Mouse (Mus musculus) lung, postnatal 36 days (tissue): ENCODE results near the gene Trim31.
"Not testable (repeated sequence)": the region's sequence is repeated elsewhere in the genome, so short reads cannot be mapped to it uniquely, and the experiment has no call there.

Source experiments
- DNase-seq: peaks from one replicate; pipeline ENCODE4 v3.0.0; 2022; ENCODE audit warnings: mixed read lengths

The Trim31 gene

GRCm38 (mm10) chr17:36897552-36898205 is at the start of gene Trim31:
Trim31 (plus strand) TSS chr17:36898118.
- no peak for DNase-seq

DNA sequence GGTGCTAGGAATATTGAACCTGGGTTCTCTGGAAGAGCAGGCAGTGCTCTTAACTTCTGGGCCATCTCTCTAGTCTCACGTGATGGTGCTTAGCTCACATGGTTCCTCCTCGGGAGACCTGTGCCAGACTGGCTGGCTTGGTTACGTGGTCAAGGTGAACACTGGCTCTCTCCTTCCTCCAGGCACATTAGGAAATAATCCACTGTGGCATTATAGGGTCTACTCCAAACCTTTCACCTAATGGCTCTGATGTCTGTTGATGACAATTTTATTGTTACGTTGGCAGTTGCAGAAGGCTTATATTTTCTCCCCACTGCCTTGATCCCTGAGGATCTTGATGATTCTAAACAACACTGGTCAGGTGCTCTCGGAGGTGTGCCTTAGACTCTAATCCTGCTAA is 49.0 kb upstream of the Trim31 start:
- no peak for DNase-seq

- peak; percentile 54 for DNase-seq
Observed at GRCm38 (mm10) chr17:36849992-36850391, 47.9 kb upstream of the Trim31 start.

DNA sequence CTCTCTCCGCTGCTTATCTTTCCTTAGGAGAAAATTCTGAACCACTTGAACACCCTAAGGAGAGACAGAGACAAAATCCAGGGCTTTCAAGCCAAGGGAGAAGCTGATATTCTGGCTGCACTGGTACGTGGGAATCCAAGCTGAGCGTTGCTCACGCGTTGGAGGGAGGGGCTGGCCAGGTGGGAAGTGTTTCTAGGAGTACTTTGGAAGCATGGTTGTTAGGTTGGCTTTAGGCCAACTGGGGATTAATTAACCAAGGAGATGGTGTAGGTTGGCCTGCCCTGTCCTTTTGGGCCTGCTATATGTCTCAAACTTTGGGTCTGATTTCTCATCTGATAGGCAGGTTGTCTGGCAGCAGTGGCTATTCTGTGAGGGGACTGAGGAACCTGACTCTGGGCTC is 46.7 kb upstream of the Trim31 start:
- DNase-seq: no peak

GRCm38 (mm10) chr17:36851627-36852026 is 46.3 kb upstream of the Trim31 start:
- DNase-seq: no peak

DNA sequence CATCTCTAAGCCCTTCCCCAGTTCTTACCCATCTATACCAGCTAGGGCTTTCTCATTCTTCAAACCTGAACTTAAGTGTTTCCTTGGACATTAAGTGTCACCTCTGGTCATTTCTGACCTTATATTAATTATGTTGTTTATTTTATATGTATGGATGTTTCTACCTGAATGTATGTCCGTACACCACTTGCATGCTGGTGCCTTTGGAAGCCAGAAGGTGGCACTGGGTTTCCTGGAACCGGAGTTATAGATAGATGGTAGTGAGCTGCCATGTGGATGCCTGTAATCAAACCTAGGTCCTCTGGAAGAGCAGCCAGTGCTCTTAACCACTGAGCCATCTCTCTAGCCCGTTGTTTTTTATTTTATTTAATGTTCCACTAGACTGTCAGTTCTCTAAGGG is 42.4 kb upstream of the Trim31 start:
- no peak for DNase-seq

DNA sequence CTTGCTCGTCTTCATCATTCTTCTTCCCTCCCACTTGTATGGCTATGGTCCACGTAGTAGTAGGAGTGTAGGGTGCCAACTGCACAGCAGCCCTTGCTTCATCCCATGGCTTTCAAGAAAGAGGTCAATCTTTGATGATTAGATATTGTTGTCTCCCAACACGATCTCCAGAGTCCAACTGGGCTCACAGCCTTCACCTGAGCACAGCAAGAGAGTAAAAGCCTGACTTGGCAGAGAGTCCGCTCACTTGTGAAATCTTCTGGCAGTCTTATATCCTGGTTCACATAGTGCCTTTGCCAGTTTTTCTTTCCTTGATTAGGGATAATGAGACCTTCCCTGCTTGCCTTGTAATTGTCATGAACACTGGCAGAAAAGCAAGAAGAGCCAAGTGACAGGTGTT is 41.7 kb upstream of the Trim31 start:
- DNase-seq: no peak

DNA sequence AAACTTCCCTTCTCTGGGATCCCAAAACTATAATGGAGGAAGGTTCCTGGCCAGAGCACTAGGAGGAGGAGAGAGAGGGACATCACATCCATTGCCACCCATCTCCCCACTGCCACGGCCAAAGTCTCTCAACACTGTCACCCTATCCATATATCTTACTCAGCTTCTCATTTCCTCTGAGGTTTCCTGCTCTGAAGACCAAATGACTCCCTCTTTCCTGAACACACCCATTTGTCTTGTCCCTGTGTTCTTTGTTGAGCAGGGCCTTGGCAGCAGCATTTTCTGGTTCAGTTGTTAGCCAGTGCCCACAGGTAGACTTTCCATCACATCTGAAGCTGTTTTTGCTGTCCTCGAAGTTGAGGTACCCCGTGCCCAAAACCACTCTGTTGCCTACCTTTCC is 39.7 kb upstream of the Trim31 start:
- DNase-seq: no peak

DNA sequence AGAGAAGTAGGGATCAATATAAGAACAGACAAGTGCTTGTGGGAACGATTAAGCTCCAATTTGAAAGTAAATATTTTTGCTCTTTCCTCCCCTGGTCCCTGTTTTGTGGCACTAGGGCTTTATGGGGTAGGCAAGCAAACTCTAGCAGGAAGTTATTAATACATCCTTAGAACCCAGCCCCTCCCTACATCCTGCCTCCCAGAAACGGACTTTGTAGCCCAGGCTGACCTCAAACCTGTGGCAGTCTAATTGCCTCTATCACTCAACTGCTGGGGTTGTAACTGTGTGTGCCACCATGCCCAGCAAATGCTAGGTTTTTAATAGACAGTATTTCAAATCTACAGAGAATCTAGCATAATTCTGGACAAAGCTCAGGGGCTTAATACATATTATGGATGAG is 36.2 kb upstream of the Trim31 start:
- DNase-seq: no peak

- DNase-seq: peak; percentile 20
Observed at GRCm38 (mm10) chr17:36866719-36867527, 31.0 kb upstream of the Trim31 start, which contains the start of gene Trim15. Trim15 (minus strand) TSS chr17:36867210.

DNA sequence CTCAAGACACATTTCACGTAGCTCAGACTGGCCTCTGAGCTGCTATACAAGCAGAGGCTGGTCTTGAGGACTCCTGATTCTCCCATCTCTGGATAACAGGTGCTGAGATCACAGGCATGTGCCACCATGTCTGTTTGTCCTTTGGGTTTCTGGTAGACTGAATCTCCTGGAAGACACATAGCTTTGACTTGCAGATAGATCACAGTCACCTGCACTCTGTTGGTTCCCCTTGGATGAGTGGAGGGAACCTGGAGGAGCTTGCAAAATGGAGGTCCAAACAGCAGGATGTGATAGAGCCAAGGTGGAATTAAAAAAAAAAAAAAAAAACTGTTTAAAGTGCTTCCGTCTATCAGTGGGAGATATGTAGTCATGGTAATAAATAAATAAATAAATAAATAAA is 29.1 kb upstream of the Trim31 start:
- no peak for DNase-seq

GRCm38 (mm10) chr17:36869284-36869954 is 28.5 kb upstream of the Trim31 start, which contains the start of gene Trim10:
Trim10 (plus strand) TSS chr17:36869574.
- no peak for DNase-seq

GRCm38 (mm10) chr17:36869955-36870810 is 27.7 kb upstream of the Trim31 start:
- DNase-seq: peak; percentile 8

DNA sequence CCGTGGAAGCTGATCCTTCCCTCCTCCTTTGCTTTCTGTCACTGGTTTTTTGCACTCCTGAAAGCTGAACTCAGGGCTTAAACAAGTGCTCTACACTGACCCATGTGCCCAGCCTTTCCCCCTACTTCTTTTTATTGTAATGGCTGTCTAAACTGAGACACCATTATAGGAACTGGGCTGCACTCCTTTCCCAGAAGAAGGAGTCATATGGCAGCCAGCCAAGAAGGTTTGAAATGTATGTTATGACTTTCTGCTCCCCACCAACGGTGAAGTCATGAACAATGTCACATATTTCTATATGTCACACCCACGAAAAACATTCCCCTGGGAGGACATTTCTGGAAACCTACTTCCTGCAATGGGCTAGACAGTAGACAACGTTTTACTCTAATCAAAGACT is 23.3 kb upstream of the Trim31 start:
- DNase-seq: no peak

DNA sequence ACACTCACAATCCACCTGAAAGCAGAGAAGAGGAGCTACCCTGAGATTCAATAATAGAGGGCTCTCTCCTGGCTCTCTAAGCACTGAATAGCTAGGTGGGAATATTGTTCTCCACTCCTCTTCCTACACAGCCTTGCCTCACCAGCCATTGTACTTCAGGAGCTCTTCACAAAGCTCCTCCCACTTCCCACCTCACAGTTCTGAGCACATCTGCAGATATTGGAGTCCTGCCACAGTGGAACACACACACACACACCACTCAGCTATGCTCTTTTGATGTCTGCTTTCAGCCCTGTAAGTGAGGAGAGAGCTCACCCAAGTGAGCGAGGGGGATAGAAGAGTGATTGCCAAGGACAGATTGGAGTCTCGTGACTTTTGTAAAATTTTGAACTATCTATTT is 14.6 kb upstream of the Trim31 start:
- DNase-seq: peak; percentile 35

- no peak for DNase-seq
Observed at GRCm38 (mm10) chr17:36885132-36885790, 12.7 kb upstream of the Trim31 start.

DNA sequence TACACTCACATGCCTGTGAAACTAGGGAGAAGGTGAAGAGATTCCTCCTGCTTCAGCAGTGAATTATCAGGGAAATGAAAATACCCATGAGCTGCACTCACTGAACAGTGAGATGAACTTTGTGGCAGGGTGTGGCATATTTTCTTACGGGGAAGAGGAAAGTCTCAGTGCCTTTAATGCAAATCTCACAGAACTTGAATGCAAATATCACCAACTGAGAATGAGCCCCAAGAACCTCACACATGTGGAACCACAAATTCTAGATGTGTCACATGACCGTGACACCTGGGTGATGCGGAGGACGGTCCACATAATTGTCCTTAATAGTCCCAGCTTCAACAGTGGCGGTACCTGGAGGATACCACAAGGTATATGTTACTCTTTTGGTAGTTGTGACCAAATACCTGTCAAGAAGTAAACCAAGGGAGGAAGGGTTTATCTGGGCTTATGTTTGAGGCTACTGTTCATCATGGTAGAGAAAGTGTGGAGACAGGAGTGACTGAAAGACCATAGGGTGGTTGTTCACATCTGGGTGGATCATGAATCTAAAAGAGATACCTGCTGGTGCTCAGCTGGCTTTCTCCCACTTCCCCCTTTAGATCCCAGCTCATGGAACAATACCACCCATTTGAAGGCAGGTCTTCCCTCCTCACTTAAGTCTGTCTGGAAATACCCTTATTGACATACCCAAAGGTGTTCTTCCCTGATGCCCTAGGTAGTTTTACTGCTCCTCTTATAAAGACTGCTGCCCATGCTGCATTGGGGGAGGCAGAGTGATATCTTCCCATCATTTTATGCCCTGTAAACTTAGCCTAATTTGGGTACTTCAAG is 7.6 kb upstream of the Trim31 start, which contains the start of gene Trim40:
Trim40 (minus strand) TSS at position 51 of the 831 bp plus-strand sequence.
- no peak for DNase-seq

- DNase-seq: not testable (repeated sequence)
Observed at GRCm38 (mm10) chr17:36891496-36891895, 6.4 kb upstream of the Trim31 start.

DNA sequence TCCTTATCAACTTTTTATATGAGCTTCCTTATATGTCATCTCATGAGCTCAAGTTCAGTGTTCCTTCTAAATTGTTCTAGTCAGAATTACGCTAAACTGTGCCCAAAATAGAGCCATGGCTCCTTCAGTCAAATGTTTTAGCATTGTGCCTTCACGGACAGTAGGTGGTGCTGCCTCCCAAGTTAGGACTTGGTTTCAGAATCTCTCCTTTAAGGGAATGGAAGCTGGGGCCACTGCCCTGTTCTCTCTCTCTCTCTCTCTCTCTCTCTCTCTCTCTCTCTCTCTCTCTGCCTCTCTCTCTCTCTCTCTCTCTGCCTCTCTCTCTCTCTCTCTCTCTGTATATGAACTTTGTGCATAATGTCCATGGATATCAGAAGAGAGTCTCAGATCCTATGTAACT is 5.6 kb upstream of the Trim31 start:
- DNase-seq: peak; percentile 52

DNA sequence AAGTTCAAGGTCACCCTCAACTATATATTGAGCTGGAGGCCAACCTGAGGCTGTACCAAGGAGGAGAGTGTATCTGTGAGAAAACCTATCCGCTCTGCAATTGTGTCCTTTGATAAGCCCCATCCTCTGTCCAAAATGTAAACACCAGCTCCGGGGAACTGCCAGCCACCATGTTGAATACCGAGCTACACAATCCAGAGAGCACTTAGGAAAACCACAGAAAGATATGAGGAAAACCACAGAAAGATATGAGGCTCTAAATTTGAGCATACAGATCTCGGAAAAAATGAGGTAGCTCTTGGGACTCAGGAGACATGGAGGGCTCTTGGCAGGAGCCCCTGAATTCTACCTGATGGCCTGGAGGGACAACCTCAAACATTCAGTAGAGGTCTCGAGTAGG is 4.5 kb upstream of the Trim31 start:
- no peak for DNase-seq

DNA sequence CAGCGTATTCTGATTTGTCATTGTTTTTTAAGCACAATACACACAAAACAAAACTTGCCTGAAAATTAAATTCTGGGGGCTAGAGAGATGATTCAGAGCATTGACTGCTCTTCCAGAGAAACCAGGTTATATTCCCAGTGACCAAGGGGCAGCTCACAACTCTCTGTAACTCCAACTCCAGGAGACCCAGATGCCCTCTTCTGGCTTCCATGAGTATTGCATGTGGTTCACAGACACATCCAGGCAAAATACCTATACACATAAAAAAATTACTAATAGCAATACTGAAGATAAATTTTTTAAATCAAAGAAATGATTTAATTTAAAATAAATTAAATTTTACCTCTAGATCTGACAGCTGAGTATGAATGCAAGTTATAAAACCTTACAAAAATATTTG is 1.3 kb upstream of the Trim31 start:
- peak; percentile 69 for DNase-seq
